Mouse (Mus musculus) CH12.LX (cell line): ENCODE results near the gene Galr2. TPM values are rescaled to one million over a fixed set of nuclear protein-coding genes. Genes with fewer than 3 reads are reported as not detected.

Experiments used
- DNase-seq: peaks from one replicate; pipeline ENCODE4 v3.0.0-alpha.2; 2013; ENCODE audit errors: extremely low read depth
- H3K27ac ChIP-seq: 2 replicates; pipeline ENCODE4 v1.5.1; 2012; ENCODE audit warnings: low read depth, mild to moderate bottlenecking, control low read depth, moderate library complexity; ENCODE audit not compliant: insufficient read depth
- H3K27me3 ChIP-seq: replicated peaks from 2 replicates; pipeline ENCODE3; 2012; ENCODE audit warnings: inconsistent platforms
- H3K36me3 ChIP-seq, 2 experiments: replicated peaks in 1 of 2; 2 replicates each; pipeline versions ENCODE3 to v1.6.1; 2012; ENCODE audit warnings: inconsistent platforms in 1 of 2, low read length in 1 of 2, mild to moderate bottlenecking in 1 of 2, mixed read lengths in 1 of 2, moderate library complexity in 1 of 2; ENCODE audit not compliant: control insufficient read depth in 1 of 2, insufficient read depth in 1 of 2
- H3K4me1 ChIP-seq, 2 experiments: 2 replicates each; pipeline ENCODE4 v1.6.1; 2012; ENCODE audit warnings: inconsistent platforms in 1 of 2, moderate library complexity in 1 of 2; ENCODE audit not compliant: insufficient read depth in 2 of 2, control insufficient read depth in 1 of 2
- H3K4me2 ChIP-seq: 2 replicates; pipeline ENCODE4 v1.6.1; 2012; ENCODE audit warnings: low read depth, mild to moderate bottlenecking, control low read depth; ENCODE audit not compliant: poor library complexity, insufficient read depth, severe bottlenecking
- H3K4me3 ChIP-seq, 3 experiments: fragments of 150-350 bp in 1 of 3; sonication (generic) in 1 of 3; replicated peaks in 1 of 3; 2 replicates each; pipeline versions ENCODE3 to v1.5.1; 2011 to 2012; ENCODE audit warnings: low read depth in 2 of 3, low read length in 2 of 3, mild to moderate bottlenecking in 2 of 3, moderate library complexity in 2 of 3, control low read depth in 1 of 3, improper control_type of control experiment in 1 of 3, inconsistent platforms in 1 of 3, mixed read lengths in 1 of 3; ENCODE audit not compliant: poor library complexity in 1 of 3
- H3K79me2 ChIP-seq: replicated peaks from 2 replicates; pipeline ENCODE4 v1.6.1; 2012; ENCODE audit warnings: mild to moderate bottlenecking, moderate library complexity; ENCODE audit not compliant: control insufficient read depth, poor library complexity, insufficient read depth, severe bottlenecking; ENCODE audit errors: extremely low read depth
- H3K9ac ChIP-seq: 2 replicates; pipeline ENCODE4 v1.6.1; 2012; ENCODE audit warnings: low read depth, mild to moderate bottlenecking, control low read depth, moderate library complexity; ENCODE audit not compliant: insufficient read depth
- H3K9me3 ChIP-seq: replicated peaks from 2 replicates; pipeline ENCODE3; 2012; ENCODE audit warnings: low read length, inconsistent platforms, mixed read lengths
- CHD2 ChIP-seq: IDR thresholded peaks from 2 replicates; pipeline ENCODE4 v1.6.1; 2011; ENCODE audit warnings: low read length, improper control_type of control experiment
- E2F4 ChIP-seq: IDR thresholded peaks from 2 replicates; pipeline ENCODE4 v1.6.1; 2011; ENCODE audit warnings: low read depth, low read length, improper control_type of control experiment; ENCODE audit not compliant: insufficient replicate concordance
- HCFC1 ChIP-seq: IDR thresholded peaks from 2 replicates; pipeline ENCODE4 v1.6.1; 2012; ENCODE audit warnings: low read depth, mild to moderate bottlenecking, inconsistent platforms, low read length, improper control_type of control experiment
- IRF4 ChIP-seq: IDR thresholded peaks from 2 replicates; pipeline ENCODE4 v1.6.1; 2014; ENCODE audit warnings: low read depth, mild to moderate bottlenecking, inconsistent platforms, low read length, improper control_type of control experiment
- JUN ChIP-seq: IDR thresholded peaks from 2 replicates; pipeline ENCODE4 v1.6.1; 2011; ENCODE audit warnings: low read depth, mild to moderate bottlenecking, low read length, improper control_type of control experiment, moderate library complexity; ENCODE audit not compliant: insufficient read depth
- JUND ChIP-seq: conservative IDR thresholded peaks from 2 replicates; pipeline ENCODE4 v1.6.1; 2011; ENCODE audit warnings: low read depth, low read length, improper control_type of control experiment
- MAFK ChIP-seq: IDR thresholded peaks from 2 replicates; pipeline ENCODE4 v1.6.1; 2011; ENCODE audit warnings: low read length, improper control_type of control experiment; ENCODE audit not compliant: insufficient replicate concordance
- MAZ ChIP-seq: IDR thresholded peaks from 2 replicates; pipeline ENCODE4 v1.6.1; 2012; ENCODE audit warnings: low read depth, mild to moderate bottlenecking, inconsistent platforms, low read length, improper control_type of control experiment, moderate library complexity
- NRF1 ChIP-seq: IDR thresholded peaks from 2 replicates; pipeline ENCODE4 v1.6.1; 2014; ENCODE audit warnings: low read depth, mild to moderate bottlenecking, inconsistent platforms, low read length, improper control_type of control experiment, moderate library complexity
- PAX5 ChIP-seq: IDR thresholded peaks from 2 replicates; pipeline ENCODE4 v1.6.1; 2012; ENCODE audit warnings: low read length, inconsistent platforms, mixed read lengths
- POLR2A ChIP-seq: IDR thresholded peaks from 2 replicates; pipeline ENCODE4 v1.6.1; 2011; ENCODE audit warnings: low read depth, mild to moderate bottlenecking, improper control_type of control experiment, low read length
- SIN3A ChIP-seq: IDR thresholded peaks from 2 replicates; pipeline ENCODE4 v1.6.1; 2012; ENCODE audit warnings: low read length, improper control_type of control experiment, inconsistent platforms
- TBP ChIP-seq: conservative IDR thresholded peaks from 2 replicates; pipeline ENCODE4 v1.6.1; 2011; ENCODE audit warnings: low read depth, low read length, improper control_type of control experiment
- TCF12 ChIP-seq: IDR thresholded peaks from 2 replicates; pipeline ENCODE4 v1.6.1; 2014; ENCODE audit warnings: low read depth, mild to moderate bottlenecking, inconsistent platforms, low read length, improper control_type of control experiment
- USF1 ChIP-seq: IDR thresholded peaks from 2 replicates; pipeline ENCODE4 v1.6.1; 2014; ENCODE audit warnings: low read depth, mild to moderate bottlenecking, inconsistent platforms, low read length, improper control_type of control experiment
- USF2 ChIP-seq: conservative IDR thresholded peaks from 2 replicates; pipeline ENCODE4 v1.6.1; 2011; ENCODE audit warnings: low read depth, low read length, improper control_type of control experiment
- ZC3H11A ChIP-seq: IDR thresholded peaks from 2 replicates; pipeline ENCODE4 v1.6.1; 2012; ENCODE audit warnings: low read depth, mild to moderate bottlenecking, inconsistent platforms, low read length, improper control_type of control experiment
- ZKSCAN1 ChIP-seq: IDR thresholded peaks from 2 replicates; pipeline ENCODE4 v1.6.1; 2012; ENCODE audit warnings: low read depth, inconsistent platforms, low read length, improper control_type of control experiment, borderline replicate concordance
- ZNF384 ChIP-seq: IDR thresholded peaks from 2 replicates; pipeline ENCODE4 v1.6.1; 2012; ENCODE audit warnings: low read depth, low read length, improper control_type of control experiment, inconsistent platforms
- dilution Hi-C: fragments of 300-500 bp; cut with MboI; formaldehyde crosslinking; loops from 2 replicates; pipeline ENCODE4 v1.14.3; 2020; ENCODE audit warnings: low sequenced_read_pairs; ENCODE audit not compliant: extremely low pct_unique_long_range_greater_than_20kb, extremely low pct_ligation_motif_present
- in situ Hi-C: fragments of 300-500 bp; cut with MboI; formaldehyde crosslinking; loops from 3 replicates; pipeline ENCODE4 v1.14.3; 2019; ENCODE audit warnings: low sequenced_read_pairs, low pct_ligation_motif_present, low pct_unique_long_range_greater_than_20kb, mixed read lengths
- polyA plus RNA-seq: library from polyadenylated mRNA; unstranded; fragments of >175 nt; gene quantifications from 2 replicates; pipeline ENCODE4 v1.2.1, GENCODE M21; 2012; ENCODE audit warnings: low read depth; ENCODE audit not compliant: insufficient read length
- total RNA-seq, 2 experiments: library from RNA; depleted of rRNA; stranded (reverse); fragments of 300-350 nt in 1 of 2; fragments of >200 nt in 1 of 2; gene quantifications; 2 replicates each; pipeline ENCODE4 v1.2.3; 2012 to 2014

The Galr2 gene
- total and polyA plus RNA-seq, 3 experiments: 0.21 to 1.6 (median 0.85) TPM

DNA sequence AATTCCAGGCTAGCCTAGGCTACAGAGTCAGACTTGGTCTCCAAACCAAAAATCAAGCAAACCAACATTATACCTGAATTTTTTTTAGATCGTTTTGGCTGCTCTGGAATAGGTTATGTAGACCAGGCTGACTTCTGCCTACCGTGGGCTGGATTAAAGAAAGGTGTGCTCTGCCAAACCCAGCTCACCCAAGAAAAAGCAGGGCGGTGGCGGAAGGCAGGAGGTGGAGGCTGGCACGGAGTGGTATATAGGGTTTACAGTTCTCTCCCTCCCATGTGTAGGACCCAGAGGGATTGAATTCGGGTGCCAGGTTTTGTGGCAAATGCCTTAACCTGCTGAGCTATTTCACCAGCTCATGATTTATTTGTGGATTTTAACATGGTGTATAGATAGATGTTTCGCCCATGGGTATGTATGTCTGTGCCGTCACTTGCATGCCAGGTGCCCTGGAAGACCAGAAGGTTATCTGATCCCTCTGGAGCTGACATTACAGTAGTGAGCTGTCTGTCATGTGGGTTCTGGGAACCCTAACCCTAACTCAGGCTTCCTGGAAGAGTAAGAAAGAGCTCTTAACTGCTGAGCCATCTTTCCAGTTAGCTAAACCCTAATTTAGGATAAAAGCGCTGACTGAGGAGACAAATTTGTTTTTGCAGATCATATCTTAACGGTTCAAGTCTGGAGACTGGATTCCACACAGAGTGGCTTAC is 26.4 kb downstream of the Galr2 start, which contains the start of gene Exoc7:
Gene Exoc7, minus strand, starts transcription at position 215 of the 707 bp plus-strand sequence.
- in situ Hi-C loops: no loop called here
- TF ChIP-seq SIN3A (no peak), TBP (no peak), POLR2A (no peak), HCFC1 (no peak), MAFK (no peak), IRF4 (no peak), JUN (no peak), CHD2 (no peak), PAX5 (no peak), ZKSCAN1 (no peak), E2F4 (no peak), NRF1 (no peak), USF2 (no peak), ZNF384 (no peak)
- TF ChIP-seq, all 38 proteins: peak for 0
- no peaks in the 10 kb centered on the region for H3K27me3 ChIP-seq
- H3K4me2 ChIP-seq: peak within 1 kb of the TSS; percentile 97
- H3K9me3 ChIP-seq: no peaks in the 10 kb centered on the region
- peak within 1 kb of the TSS; percentile 81 for H3K9ac ChIP-seq
- H3K4me1 ChIP-seq: peaks cover 15 to 34% of the 10 kb centered on the region in 2 experiments
- H3K79me2 ChIP-seq: peaks cover 7% of the 10 kb centered on the region; the same call in 1 of the 2 replicates
- dilution Hi-C loops: no loop called here
- H3K27ac ChIP-seq: no peak within 1 kb of the TSS
- DNase-seq: no peak
- peaks cover 20 to 30% of the 10 kb centered on the region in 2 experiments for H3K36me3 ChIP-seq
- peak within 1 kb of the TSS; percentile 79 to 93 (median 87) for H3K4me3 ChIP-seq

DNA sequence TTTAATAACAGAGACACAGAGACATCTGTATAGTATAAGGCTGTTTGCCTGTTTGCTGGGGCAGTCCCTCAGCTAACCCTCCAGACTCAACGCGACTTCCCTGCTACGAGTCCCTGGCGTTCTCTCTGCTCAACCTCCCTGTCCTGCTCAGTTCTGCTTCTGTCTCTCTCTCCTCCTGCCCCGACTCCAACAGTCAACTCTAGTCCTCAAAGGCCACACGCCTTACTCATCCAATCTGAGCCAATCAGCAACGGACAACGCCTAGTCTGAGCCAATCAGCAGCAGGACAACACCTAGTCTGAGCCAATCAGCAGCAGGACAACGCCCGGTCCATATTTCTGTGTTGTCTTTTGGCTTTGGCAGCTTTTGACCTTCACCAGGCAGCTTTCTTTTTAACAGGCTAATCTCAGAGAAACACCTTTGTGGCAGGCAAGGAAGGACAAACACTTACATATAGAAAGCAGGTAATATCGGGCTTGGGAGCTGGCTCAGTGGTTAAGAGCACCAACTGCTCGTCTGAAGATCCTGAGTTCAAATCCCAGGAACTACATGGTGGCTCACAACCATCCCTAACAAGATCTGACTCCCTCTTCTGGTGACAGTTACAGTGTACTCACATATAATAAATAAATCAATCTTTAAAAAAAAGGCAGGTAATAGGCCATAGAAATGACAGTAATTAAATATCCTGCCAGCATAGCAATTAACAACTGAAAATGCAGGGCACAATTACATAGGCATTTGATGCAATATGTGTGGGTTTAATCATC is 27.2 kb downstream of the Galr2 start:
- H3K4me1 ChIP-seq: peaks cover 15 to 34% of the 10 kb centered on the region in 2 experiments
- H3K9ac ChIP-seq: no peak overlapping the region
- H3K27ac ChIP-seq: no peak overlapping the region
- in situ Hi-C loops (no loop called here), dilution Hi-C loops (no loop called here)
- peaks cover 18 to 23% of the 10 kb centered on the region in 2 experiments for H3K36me3 ChIP-seq
- no peaks in the 10 kb centered on the region for H3K27me3 ChIP-seq
- peak; percentile 65 for DNase-seq
- no peak overlapping the region for H3K4me3 ChIP-seq
- H3K9me3 ChIP-seq: no peaks in the 10 kb centered on the region
- no peak overlapping the region for H3K4me2 ChIP-seq
- peaks cover 7% of the 10 kb centered on the region; the same call in 1 of the 2 replicates for H3K79me2 ChIP-seq
- TF ChIP-seq USF1 (no peak), TCF12 (no peak), HCFC1 (peak; percentile 28; the same call in 1 of the 2 replicates), ZC3H11A (no peak), JUND (no peak), JUN (no peak), MAZ (no peak)
